Mouse (Mus musculus) hindbrain, embryonic 15.5 days (tissue): ENCODE data around the gene Lrrn4cl. TPM values are rescaled to one million over a fixed set of nuclear protein-coding genes. Genes with fewer than 3 reads are reported as not detected.

Source experiments
- ATAC-seq: fragments of 200-750 bp; cut with Nextera tagmentation; 2 replicates; pipeline ENCODE4 v1.8.0; 2017; ENCODE audit warnings: low read depth, moderate number of reproducible peaks, moderate TSS enrichment; ENCODE audit not compliant: low FRiP score
- H3K27ac ChIP-seq: fragments of 300-500 bp; sonication (generic); replicated peaks from 2 replicates; pipeline ENCODE4 v1.5.1; 2015; ENCODE audit warnings: mild to moderate bottlenecking, inconsistent platforms
- H3K27me3 ChIP-seq: fragments of 300-500 bp; sonication (generic); 2 replicates; pipeline ENCODE4 v1.6.1; 2015; ENCODE audit warnings: control low read depth, inconsistent platforms
- H3K36me3 ChIP-seq: fragments of 300-500 bp; sonication (generic); 2 replicates; pipeline ENCODE4 v1.6.1; 2015; ENCODE audit warnings: control low read depth, inconsistent platforms
- H3K4me1 ChIP-seq: fragments of 300-500 bp; sonication (generic); replicated peaks from 2 replicates; pipeline ENCODE4 v1.6.1; 2015; ENCODE audit warnings: control low read depth, inconsistent platforms
- H3K4me2 ChIP-seq: fragments of 300-500 bp; sonication (generic); 2 replicates; pipeline ENCODE4 v1.6.1; 2015; ENCODE audit warnings: moderate library complexity, mild to moderate bottlenecking, inconsistent platforms
- H3K4me3 ChIP-seq: fragments of 300-500 bp; sonication (generic); 2 replicates; pipeline ENCODE4 v1.5.1; 2015; ENCODE audit warnings: mild to moderate bottlenecking, inconsistent platforms
- H3K9ac ChIP-seq: fragments of 300-500 bp; sonication (generic); 2 replicates; pipeline ENCODE4 v1.6.1; 2015; ENCODE audit warnings: inconsistent platforms
- H3K9me3 ChIP-seq: fragments of 300-500 bp; sonication (generic); 2 replicates; pipeline ENCODE4 v1.6.1; 2016; ENCODE audit warnings: control low read depth, inconsistent platforms
- WGBS: fragments of 180-500 bp; shearing (Covaris S2); methylation state at CpG from one replicate; pipeline ENCODE4 v1.1.7; 2015; 5-methylcytosine and 5-hydroxymethylcytosine counted together
- polyA plus RNA-seq: library from polyadenylated mRNA; unstranded; fragments of >200 nt; fragmentation: Nextera tagmentation; extraction: Ambion mirVana; gene quantifications from 2 replicates; pipeline ENCODE4 v1.2.1, GENCODE M21; 2015

The Lrrn4cl gene
- polyA plus RNA-seq: 0.61 and 0.92 TPM in 2 replicates

DNA sequence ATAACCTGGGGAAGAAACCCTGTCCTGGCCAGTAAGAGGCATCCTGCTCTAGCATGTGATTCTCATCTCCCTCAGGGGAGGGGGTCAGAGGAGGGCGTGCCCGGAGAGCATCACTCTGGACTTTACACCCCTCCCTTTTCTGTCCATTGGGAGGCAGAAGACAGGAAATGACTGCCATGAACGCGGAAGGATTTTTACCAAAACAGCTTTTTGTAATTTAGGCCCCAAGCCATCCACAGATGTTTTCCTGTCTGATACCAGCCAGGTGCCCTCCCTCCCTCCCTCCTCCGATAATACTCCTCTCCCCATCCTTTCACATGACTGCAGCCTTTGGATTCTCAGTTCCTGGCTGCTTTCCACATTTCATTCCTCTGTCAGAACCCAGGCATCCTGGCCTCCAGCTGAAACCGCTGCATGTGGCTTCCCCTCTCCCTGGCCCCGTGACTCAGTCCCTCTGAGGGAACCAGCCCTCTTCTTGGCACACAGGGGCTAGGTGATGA lies at the start of gene Lrrn4cl:
Lrrn4cl (plus strand) TSS at position 367 of the 500 bp plus-strand sequence.
- H3K9me3 ChIP-seq: no peaks in the 10 kb centered on the region
- WGBS: 43% methylated on average over 7 of the region's 7 CpGs
- H3K4me1 ChIP-seq: no peaks in the 10 kb centered on the region
- H3K27ac ChIP-seq: no peak within 1 kb of the TSS
- H3K9ac ChIP-seq: no peak within 1 kb of the TSS
- no peak within 1 kb of the TSS for H3K4me3 ChIP-seq
- H3K36me3 ChIP-seq: peaks cover 29% of the 10 kb centered on the region
- no peak within 1 kb of the TSS for H3K4me2 ChIP-seq
- no peaks in the 10 kb centered on the region for H3K27me3 ChIP-seq
- 0 out of 2 replicates have a peak, but pooled peaks have one; percentile 55 for ATAC-seq

DNA sequence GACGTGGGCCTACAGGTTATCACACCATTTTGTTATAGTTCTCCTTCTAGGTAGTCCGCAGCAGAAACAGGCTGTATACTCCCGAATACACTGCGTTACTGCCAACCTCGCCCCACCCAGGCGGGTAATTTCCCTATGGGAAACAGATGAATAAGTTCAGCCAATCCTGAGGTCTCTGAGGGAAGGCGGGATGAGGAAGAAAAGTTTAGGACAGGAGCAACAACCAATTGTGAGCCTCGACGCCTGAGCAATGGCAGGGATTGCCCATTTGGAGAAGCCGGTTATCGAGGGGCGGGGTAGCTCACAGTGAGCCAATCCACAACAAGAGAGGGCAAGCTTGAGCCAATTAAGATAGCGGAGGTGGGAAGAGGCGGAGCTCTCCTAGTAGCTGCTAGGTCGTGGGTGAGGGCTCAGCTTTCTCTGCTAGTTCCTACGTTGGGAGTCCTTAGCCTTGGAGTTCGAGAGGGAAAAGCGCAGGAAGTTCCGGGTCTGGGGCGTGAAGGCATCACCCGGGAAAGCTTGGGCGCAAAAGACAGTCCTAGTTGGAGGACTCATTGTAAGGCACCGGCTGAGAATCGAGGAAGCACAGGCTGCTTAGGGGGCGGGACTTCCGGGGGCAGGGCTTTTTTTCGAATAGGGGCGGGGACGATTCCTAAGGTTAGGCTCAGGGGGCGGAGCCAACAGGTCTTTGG lies 48.3 kb upstream of the Lrrn4cl start, which contains the start of gene Zbtb3:
Zbtb3 (plus strand) TSS at position 426 of the 692 bp plus-strand sequence.
- Histone ChIP-seq H3K9ac (peak within 1 kb of the TSS; percentile 51), H3K4me3 (peak within 1 kb of the TSS; percentile 66), H3K4me1 (peaks cover 23% of the 10 kb centered on the region), H3K4me2 (peak within 1 kb of the TSS; percentile 57), H3K9me3 (no peaks in the 10 kb centered on the region), H3K27ac (peak within 1 kb of the TSS; percentile 92), H3K27me3 (no peaks in the 10 kb centered on the region), H3K36me3 (peaks cover 27% of the 10 kb centered on the region)
- under 1% methylated on average over 30 of the region's 30 CpGs for WGBS
- peak; percentile 98 for ATAC-seq

DNA sequence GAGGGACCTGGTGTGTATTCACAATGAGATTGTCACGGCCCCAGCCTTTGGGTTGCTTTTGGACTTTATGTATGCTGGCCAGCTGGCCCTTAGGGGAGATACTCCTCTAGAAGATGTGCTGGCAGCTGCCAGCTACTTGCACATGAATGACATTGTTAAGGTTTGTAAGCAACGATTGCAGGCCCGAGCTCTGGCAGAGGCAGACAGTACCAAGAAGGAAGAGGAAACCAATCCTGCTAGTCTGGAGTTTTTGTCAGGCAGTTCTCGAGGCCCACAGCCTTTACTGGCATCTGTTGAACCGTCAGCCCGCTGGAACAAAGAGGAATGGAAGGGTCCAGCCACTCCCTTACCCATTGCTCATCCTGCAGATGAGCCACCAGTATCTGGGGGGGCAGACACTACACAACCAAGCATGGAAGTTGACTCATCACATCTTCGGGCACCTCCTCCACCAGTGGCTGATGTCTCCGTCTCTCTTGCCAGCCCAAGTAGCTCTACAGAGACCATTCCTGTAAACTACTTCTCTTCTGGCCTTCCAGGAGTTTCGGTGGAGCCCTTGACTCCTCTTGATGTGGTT lies 47.3 kb upstream of the Lrrn4cl start:
- no peak for ATAC-seq
- Histone ChIP-seq H3K9ac (no peak overlapping the region), H3K4me2 (peak overlapping the region; percentile 57), H3K27me3 (no peaks in the 10 kb centered on the region), H3K36me3 (peaks cover 33% of the 10 kb centered on the region), H3K4me3 (peak overlapping the region; percentile 66), H3K9me3 (no peaks in the 10 kb centered on the region), H3K4me1 (peaks cover 16% of the 10 kb centered on the region), H3K27ac (peak overlapping the region; percentile 92; the same call in 1 of the 2 replicates)
- WGBS: 89% methylated on average over 9 of the region's 9 CpGs

DNA sequence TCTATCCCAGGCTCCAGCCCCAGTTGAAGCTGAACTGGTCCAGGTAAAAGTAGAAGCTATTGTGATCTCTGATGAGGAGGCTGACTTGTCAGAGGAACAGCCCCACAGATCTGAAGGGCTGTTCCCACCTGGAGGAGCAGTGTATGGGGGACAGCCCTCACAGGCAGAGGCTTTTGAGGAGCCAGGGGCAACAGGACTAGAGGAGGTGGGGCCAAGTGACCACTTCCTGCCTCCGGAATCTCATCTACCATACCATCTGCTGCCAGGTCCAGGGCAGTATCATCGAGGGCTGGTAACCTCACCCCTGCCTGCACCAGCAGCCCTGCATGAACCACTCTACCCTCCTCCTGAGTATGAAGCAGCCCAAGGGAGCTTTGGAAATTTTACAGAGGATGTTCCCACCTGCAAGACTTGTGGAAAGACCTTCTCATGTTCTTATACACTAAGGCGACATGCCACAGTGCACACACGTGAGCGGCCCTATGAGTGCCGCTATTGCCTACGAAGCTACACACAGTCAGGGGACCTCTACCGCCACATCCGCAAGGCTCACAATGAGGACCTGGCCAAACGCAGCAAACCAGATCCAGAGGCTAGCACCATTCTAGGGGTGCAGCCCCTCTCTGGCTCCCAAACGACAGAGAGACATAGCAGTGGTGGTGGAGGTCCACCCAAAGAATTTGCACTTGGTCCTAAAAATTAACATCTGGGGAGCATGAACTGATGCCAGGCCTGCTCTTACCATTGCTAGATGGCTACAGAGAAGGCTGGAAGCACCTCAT lies 46.5 kb upstream of the Lrrn4cl start:
- no peaks in the 10 kb centered on the region for H3K9me3 ChIP-seq
- H3K27me3 ChIP-seq: no peaks in the 10 kb centered on the region
- no peak overlapping the region for H3K27ac ChIP-seq
- no peak overlapping the region for H3K4me3 ChIP-seq
- 93% methylated on average over 11 of the region's 11 CpGs for WGBS
- no peak overlapping the region for H3K9ac ChIP-seq
- no peak overlapping the region for H3K4me2 ChIP-seq
- ATAC-seq: no peak
- peaks cover 16% of the 10 kb centered on the region for H3K4me1 ChIP-seq
- H3K36me3 ChIP-seq: peaks cover 34% of the 10 kb centered on the region

DNA sequence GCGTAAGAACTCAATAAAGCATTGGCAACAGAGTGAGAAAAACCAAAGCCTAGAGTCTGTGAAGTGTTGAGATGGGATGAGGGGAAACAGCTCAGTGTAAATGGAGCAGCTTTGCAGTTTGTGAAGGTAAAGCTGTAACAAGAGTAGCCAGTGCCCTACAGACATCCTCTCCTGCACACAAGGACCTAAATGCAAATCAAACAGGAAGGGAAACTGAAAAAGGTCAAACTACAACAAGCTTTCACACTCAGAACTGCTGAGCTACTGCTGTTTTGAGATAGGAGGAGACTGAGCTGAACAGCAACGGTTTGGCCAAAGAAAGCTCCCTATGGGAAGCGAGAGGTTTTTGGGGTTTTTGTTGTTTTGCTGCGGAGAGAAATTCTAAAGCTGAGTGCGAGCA lies 43.8 kb upstream of the Lrrn4cl start:
- ATAC-seq: no peak
- Histone ChIP-seq H3K9me3 (no peaks in the 10 kb centered on the region), H3K4me3 (no peak overlapping the region), H3K27ac (no peak overlapping the region), H3K27me3 (no peaks in the 10 kb centered on the region), H3K9ac (no peak overlapping the region), H3K4me2 (no peak overlapping the region), H3K36me3 (peaks cover 51% of the 10 kb centered on the region), H3K4me1 (peaks cover 13% of the 10 kb centered on the region)
- WGBS: 95% methylated on average over 5 of the region's 5 CpGs

DNA sequence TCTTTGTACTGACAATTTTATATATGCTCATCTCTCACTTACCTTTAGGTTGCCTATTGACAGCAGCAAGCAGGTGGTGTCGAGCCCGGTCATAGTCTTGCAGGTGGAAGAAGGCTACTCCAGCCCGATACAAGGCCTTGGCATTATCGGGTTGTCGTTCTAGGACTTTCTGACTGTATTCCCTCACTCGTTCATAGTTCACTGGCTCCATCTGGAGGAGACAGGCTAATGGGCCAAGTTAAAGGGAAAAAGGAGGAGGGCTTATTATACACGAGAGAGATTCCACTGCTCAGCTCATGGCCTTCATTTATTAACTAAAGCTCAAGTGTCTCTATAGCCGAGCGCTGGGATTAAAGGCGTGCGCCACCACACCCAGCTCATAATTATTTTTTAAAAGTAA lies 34.8 kb upstream of the Lrrn4cl start:
- ATAC-seq: no peak
- H3K9ac ChIP-seq: no peak overlapping the region
- H3K9me3 ChIP-seq: no peaks in the 10 kb centered on the region
- H3K27me3 ChIP-seq: no peaks in the 10 kb centered on the region
- H3K27ac ChIP-seq: no peak overlapping the region
- 0 out of 2 replicates have a peak overlapping the region, but pooled peaks have one; percentile 35 for H3K4me2 ChIP-seq
- H3K36me3 ChIP-seq: peaks cover 26% of the 10 kb centered on the region
- WGBS: 67% methylated on average over 11 of the region's 11 CpGs
- H3K4me1 ChIP-seq: peaks cover 45% of the 10 kb centered on the region
- no peak overlapping the region for H3K4me3 ChIP-seq

DNA sequence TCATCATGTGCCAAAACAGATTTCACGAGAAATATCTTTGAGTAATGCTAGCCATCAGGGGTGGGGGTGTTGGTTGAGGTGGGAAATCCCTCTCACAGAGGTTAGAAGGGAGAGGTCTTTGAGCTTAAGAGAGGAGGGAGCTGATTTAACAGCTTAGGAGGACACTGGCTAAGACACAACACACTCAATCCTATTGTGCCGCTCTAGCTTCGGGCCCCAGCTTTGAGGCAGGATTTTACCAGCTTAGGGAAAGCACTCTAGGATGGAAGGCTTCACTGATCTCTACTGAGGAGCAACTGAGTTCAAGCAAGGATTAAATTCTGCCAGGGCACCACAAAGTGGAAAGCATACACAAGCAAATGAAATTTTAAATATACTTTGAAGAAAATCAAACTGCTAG lies 33.6 kb upstream of the Lrrn4cl start:
- Histone ChIP-seq H3K4me3 (no peak overlapping the region), H3K27me3 (no peaks in the 10 kb centered on the region), H3K36me3 (peaks cover 20% of the 10 kb centered on the region; the same call in 1 of the 2 replicates), H3K4me2 (peak overlapping the region; percentile 35), H3K4me1 (peaks cover 56% of the 10 kb centered on the region), H3K9me3 (no peaks in the 10 kb centered on the region), H3K9ac (no peak overlapping the region), H3K27ac (no peak overlapping the region)
- WGBS: 86% methylated on average over 3 of the region's 3 CpGs
- ATAC-seq: no peak

DNA sequence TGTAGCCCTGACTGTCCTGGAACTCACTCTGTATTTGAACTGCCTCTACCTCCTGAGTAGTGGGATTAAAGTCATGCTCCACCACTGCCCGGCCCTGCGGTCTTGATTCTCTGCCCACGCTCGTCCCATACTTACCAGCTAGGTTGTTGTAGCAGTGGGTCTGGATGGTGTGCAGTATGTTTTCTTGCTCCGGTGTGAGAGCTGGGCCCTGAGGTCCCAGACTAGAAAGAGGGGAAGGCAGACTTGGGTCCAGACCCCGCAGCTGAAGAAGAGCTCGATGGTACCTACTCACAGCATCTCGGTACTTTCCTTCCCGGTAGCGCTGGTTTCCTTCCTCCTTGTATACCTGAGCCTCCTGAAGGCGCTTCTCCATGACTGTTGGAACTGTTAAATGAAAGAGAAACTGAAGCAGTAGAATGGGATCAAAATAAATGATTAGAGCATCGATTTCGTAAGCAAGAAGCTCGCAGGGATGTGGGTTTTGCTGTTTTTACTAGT lies 32.2 kb upstream of the Lrrn4cl start:
- Histone ChIP-seq H3K27ac (peak overlapping the region; percentile 99), H3K9me3 (no peaks in the 10 kb centered on the region), H3K36me3 (peaks cover 15% of the 10 kb centered on the region), H3K4me2 (peak overlapping the region; percentile 91), H3K9ac (peak overlapping the region; percentile 62), H3K4me1 (peaks cover 69% of the 10 kb centered on the region), H3K4me3 (peak overlapping the region; percentile 96), H3K27me3 (no peaks in the 10 kb centered on the region)
- ATAC-seq: no peak
- WGBS: 33% methylated on average over 14 of the region's 14 CpGs

DNA sequence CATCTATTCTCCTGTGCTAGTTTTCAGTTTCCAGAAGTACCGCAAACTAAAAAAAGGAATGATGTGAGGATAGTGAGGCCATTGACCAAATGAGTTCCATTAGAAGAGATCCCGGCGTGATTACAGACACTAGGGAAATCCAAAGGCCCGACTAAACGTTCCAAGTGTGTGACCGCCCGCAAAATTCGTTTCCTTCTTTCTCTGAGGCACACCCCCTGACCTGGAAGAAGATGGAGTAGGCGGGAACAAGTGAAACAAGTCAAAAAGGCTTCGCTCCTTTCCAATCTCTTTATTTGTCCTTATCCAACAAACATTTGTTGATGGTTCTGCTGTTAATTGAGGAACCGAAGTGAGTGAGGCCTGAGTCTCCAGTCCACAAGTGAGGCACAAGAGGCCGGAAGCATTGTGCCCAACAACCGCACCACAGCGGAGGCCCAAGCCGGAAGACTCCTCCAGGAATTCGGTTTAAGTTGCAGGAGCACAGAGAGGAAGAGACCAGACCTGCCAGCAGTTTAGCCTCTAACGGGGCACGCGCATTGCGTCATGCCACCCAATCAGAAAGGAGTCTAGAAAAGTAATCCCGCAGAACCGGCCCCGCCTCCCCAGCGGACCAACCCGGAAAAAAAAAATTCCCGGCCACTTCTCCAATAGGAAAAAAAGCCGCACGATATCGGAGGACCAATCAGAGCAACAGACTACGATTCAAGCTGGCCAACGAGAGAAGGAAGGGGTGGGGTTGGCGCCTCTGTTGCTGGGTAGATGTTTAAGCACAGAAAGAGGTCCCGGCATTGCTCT lies 31.6 kb upstream of the Lrrn4cl start, which contains the start of gene Ttc9c:
Ttc9c (minus strand) TSS at position 533 of the 795 bp plus-strand sequence.
- peak within 1 kb of the TSS; percentile 91 for H3K4me2 ChIP-seq
- peak; percentile 94 for ATAC-seq
- WGBS: under 1% methylated on average over 33 of the region's 33 CpGs
- no peaks in the 10 kb centered on the region for H3K27me3 ChIP-seq
- H3K27ac ChIP-seq: peak within 1 kb of the TSS; percentile 99
- peak within 1 kb of the TSS; percentile 98 for H3K9ac ChIP-seq
- peaks cover 65% of the 10 kb centered on the region for H3K4me1 ChIP-seq
- H3K4me3 ChIP-seq: peak within 1 kb of the TSS; percentile 96
- H3K9me3 ChIP-seq: no peaks in the 10 kb centered on the region
- peaks cover 16% of the 10 kb centered on the region for H3K36me3 ChIP-seq

DNA sequence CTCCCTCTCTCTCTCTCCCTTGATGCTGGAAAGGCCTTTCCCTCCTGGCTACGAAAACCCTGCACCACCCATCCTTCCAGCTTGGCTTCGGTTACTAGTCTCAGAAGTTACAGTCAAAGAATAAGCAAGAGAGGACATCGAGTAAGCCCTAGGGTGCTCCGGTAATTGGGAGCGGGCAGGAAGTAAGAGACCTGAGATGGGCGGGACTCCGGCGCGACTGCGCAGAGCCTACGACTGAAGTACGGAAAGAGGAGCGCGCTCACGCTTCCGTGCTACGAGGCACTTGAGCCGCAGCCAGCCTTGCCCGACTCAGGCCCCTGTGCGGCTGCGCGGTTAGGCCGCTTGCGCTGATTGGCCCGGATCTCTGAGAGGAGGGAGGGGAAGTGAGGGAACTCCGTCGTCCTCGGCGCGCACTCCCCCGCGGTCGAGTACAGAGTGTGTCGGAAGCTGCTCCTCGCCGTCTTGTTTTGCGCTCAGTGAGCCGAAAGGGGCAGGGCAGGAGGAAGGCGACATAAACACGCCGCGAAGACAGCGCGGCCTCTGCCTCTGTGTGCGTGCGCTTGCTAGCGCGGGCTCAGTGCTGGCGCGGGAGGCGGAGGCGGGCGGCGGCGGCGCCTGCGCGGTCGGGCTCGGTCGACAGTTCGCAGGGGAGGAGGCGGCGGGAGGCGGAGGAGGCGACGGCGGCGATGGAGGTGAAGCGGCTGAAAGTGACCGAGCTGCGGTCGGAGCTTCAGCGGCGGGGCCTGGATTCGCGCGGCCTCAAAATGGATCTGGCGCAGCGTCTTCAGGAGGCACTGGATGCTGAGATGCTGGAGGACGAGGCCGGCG lies 30.8 kb upstream of the Lrrn4cl start, which contains the start of gene Hnrnpul2:
Hnrnpul2 (plus strand) TSS at position 415 of the 828 bp plus-strand sequence.
- peak; percentile 97 for ATAC-seq
- Histone ChIP-seq H3K36me3 (peaks cover 22% of the 10 kb centered on the region), H3K9me3 (no peaks in the 10 kb centered on the region), H3K4me1 (peaks cover 62% of the 10 kb centered on the region), H3K9ac (peak within 1 kb of the TSS; percentile 98), H3K4me2 (peak within 1 kb of the TSS; percentile 91), H3K4me3 (peak within 1 kb of the TSS; percentile 96), H3K27me3 (no peaks in the 10 kb centered on the region), H3K27ac (peak within 1 kb of the TSS; percentile 99)
- WGBS: under 1% methylated on average over 74 of the region's 83 CpGs
